Mouse (Mus musculus): ENCODE results near the gene Nup85. TPM values are rescaled to one million over a fixed set of nuclear protein-coding genes. Genes with fewer than 3 reads are reported as not detected.
"Not testable (repeated sequence)": the region's sequence is repeated elsewhere in the genome, so short reads cannot be mapped to it uniquely, and the experiment has no call there.

Gene Nup85
- 10 to 100 TPM; 48.7 to 49.3 TPM for total RNA-seq (2021)
- long read RNA-seq, experiment 1, transcript Nup85-201 (19 exons, 2,230 nt) = major isoform, 14 of 30 reads
- long read RNA-seq, experiment 1, partial matches to known transcripts = 5 of 30 reads
- long read RNA-seq, experiment 1, other reads (novel, unspliced or antisense) = 11 of 30 reads
- long read RNA-seq, experiment 2, transcript Nup85-201 (19 exons, 2,230 nt) = major isoform, 26 of 45 reads
- long read RNA-seq, experiment 2, partial matches to known transcripts = 4 of 45 reads
- long read RNA-seq, experiment 2, other reads (novel, unspliced or antisense) = 15 of 45 reads

- peak within 1 kb of the TSS; percentile 99 for H3K27ac ChIP-seq
- H3K4me3 ChIP-seq = peak within 1 kb of the TSS; percentile 76
- peak; percentile 96 to 97 for DNase-seq (ENCODE audit: low spot score in 2 of 2)
- no peak for TF ChIP-seq CTCF (conservative IDR thresholded peaks at IDR 0.05)
These were observed at the start of gene Nup85 for GRCm38 (mm10) chr11:115564064-115564809. Gene Nup85, plus strand, starts transcription at chr11:115564434.

GRCm38 (mm10) chr11:115515021-115515420, 49.2 kb upstream of the Nup85 start:
- H3K27ac ChIP-seq = no peak overlapping the region
- no peak for TF ChIP-seq CTCF (conservative IDR thresholded peaks at IDR 0.05)
- no peak overlapping the region for H3K4me3 ChIP-seq
- no peak for DNase-seq (ENCODE audit: low spot score in 2 of 2)

DNA sequence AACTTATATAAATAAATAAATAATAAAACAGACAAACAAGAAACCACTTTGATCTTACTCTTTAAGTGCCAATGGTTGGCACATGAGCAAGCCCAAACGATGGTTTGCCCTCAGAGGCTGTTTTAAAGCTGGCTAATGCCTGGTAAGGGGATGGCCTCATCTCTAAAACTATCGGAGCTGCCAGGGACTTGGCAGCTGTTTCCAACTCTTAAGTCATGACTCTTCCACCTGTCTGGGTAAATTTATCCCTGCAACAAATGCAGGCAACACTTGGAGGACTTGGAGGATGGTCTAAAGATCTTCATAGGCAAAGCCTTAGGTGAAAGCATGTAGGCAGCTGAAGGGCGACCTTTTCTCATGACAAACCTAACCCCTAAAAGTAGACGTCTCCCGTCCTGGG, 47.3 kb upstream of the Nup85 start:
- Histone ChIP-seq H3K27ac (no peak overlapping the region), H3K4me3 (no peak overlapping the region)
- no peak for TF ChIP-seq CTCF (conservative IDR thresholded peaks at IDR 0.05)
- no peak for DNase-seq (ENCODE audit: low spot score in 2 of 2)

DNA sequence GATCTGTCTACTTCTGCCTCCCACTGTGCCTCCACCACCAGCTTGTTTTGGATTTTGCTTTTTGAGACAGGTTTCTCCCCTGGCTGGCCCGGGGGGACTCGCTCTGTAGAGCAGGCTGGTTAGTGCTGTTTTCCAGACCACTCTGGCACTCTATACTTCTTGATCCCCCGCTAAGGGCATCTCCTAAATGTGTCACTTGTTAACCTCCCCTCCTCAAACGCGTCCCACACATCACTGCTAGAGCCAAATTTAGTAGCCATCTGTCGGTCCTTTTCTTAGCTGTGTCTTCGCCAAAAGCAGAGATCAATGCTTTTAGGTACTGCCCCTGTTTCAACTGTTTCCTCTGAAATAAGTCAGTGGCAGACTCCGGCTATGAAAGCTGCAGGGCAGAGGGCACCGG, 45.5 kb upstream of the Nup85 start:
- Histone ChIP-seq H3K4me3 (no peak overlapping the region), H3K27ac (peak overlapping the region; percentile 60)
- no peak for DNase-seq (ENCODE audit: low spot score in 2 of 2)
- TF ChIP-seq CTCF (conservative IDR thresholded peaks at IDR 0.05) = no peak

GRCm38 (mm10) chr11:115519581-115519980, 44.7 kb upstream of the Nup85 start:
- Histone ChIP-seq H3K4me3 (no peak overlapping the region), H3K27ac (no peak overlapping the region)
- DNase-seq (ENCODE audit: low spot score in 2 of 2) = no peak
- no peak for TF ChIP-seq CTCF (conservative IDR thresholded peaks at IDR 0.05)

- no peak for TF ChIP-seq CTCF (conservative IDR thresholded peaks at IDR 0.05)
- Histone ChIP-seq H3K27ac (no peak overlapping the region), H3K4me3 (no peak overlapping the region)
- no peak for DNase-seq (ENCODE audit: low spot score in 2 of 2)
These were observed 44.0 kb upstream of the Nup85 start for GRCm38 (mm10) chr11:115520218-115520617.

GRCm38 (mm10) chr11:115521080-115521479, 43.2 kb upstream of the Nup85 start:
- Histone ChIP-seq H3K27ac (no peak overlapping the region), H3K4me3 (no peak overlapping the region)
- no peak for DNase-seq (ENCODE audit: low spot score in 2 of 2)
- TF ChIP-seq CTCF (conservative IDR thresholded peaks at IDR 0.05) = no peak

GRCm38 (mm10) chr11:115522238-115522637, 42.0 kb upstream of the Nup85 start:
- DNase-seq (ENCODE audit: low spot score in 2 of 2) = no peak
- H3K27ac ChIP-seq = no peak overlapping the region
- no peak overlapping the region for H3K4me3 ChIP-seq
- TF ChIP-seq CTCF (conservative IDR thresholded peaks at IDR 0.05) = no peak

DNA sequence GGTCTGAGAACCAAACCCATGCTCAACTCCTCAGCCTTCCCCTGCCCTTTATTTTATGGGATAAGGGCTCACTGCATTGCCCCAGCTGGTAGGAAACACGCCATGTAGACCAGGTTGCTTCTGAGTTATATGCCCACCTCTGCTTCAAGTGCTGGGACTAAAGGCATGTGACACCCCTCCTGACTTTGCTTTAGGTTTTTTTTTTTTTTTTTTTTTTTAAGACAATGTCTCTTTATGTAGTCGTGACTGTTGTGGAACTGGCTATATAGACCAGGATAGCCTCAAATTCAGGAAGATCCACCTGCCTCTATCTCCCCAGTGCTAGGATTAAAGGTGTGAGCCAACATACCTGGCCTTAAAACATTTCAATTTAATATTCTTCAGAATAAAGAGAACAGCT, 41.5 kb upstream of the Nup85 start:
- no peak for TF ChIP-seq CTCF (conservative IDR thresholded peaks at IDR 0.05)
- no peak overlapping the region for H3K27ac ChIP-seq
- H3K4me3 ChIP-seq = no peak overlapping the region
- no peak for DNase-seq (ENCODE audit: low spot score in 2 of 2)

- TF ChIP-seq CTCF (conservative IDR thresholded peaks at IDR 0.05) = peak; percentile 36
- not testable (repeated sequence) for H3K4me3 ChIP-seq; H3K27ac ChIP-seq; DNase-seq (ENCODE audit: low spot score in 2 of 2)
These were observed 37.8 kb upstream of the Nup85 start for GRCm38 (mm10) chr11:115526446-115526845.

GRCm38 (mm10) chr11:115534759-115535371, 29.4 kb upstream of the Nup85 start:
- peak overlapping the region; percentile 95 for H3K27ac ChIP-seq
- H3K4me3 ChIP-seq = peak overlapping the region; percentile 80
- DNase-seq (ENCODE audit: low spot score in 2 of 2) = no peak
- no peak for TF ChIP-seq CTCF (conservative IDR thresholded peaks at IDR 0.05)

- H3K27ac ChIP-seq = peak overlapping the region; percentile 95
- DNase-seq (ENCODE audit: low spot score in 2 of 2) = peak; percentile 32 to 67
- H3K4me3 ChIP-seq = peak overlapping the region; percentile 80
- TF ChIP-seq CTCF (conservative IDR thresholded peaks at IDR 0.05) = no peak
These were observed 28.7 kb upstream of the Nup85 start for GRCm38 (mm10) chr11:115535401-115536037.
